Mouse (Mus musculus) large intestine, adult 2 months (tissue): ENCODE measurements around the gene Fam136a. TPM values are rescaled to one million over a fixed set of nuclear protein-coding genes. Genes with fewer than 3 reads are reported as not detected.
"Not testable (repeated sequence)": the region's sequence is repeated elsewhere in the genome, so short reads cannot be mapped to it uniquely, and the experiment has no call there.

Source experiments
- DNase-seq: peaks from one replicate; pipeline ENCODE4 v3.0.0-alpha.2; 2012; ENCODE audit warnings: low read depth, low spot score
- WGBS: fragments of 180-500 bp; shearing (Covaris S2); methylation state at CpG from one replicate; pipeline ENCODE4 v1.1.7; 2018; 5-methylcytosine and 5-hydroxymethylcytosine counted together
- polyA plus RNA-seq: library from polyadenylated mRNA; depleted of rRNA; stranded (reverse); fragments of >200 nt; gene quantifications from 2 replicates; pipeline ENCODE4 v1.2.3, GENCODE M21; 2012; rRNA removed

Fam136a gene
- 21.2 and 28.3 TPM in 2 replicates for polyA plus RNA-seq

- DNase-seq, result peak; percentile 97
- WGBS, result 1% methylated on average over 75 of the region's 76 CpGs
These were observed at the start of gene Fam136a for GRCm38 (mm10) chr6:86365371-86366124. Gene Fam136a, plus strand, starts transcription at chr6:86365646.

GRCm38 (mm10) chr6:86317066-86317465 is 48.4 kb upstream of the Fam136a start:
- no peak for DNase-seq
- WGBS, result 36% methylated on average over 1 of the region's 1 CpGs

- WGBS, result 38% methylated on average over 4 of the region's 4 CpGs
- DNase-seq, result no peak
These were observed 46.6 kb upstream of the Fam136a start for GRCm38 (mm10) chr6:86318855-86319254.

- 84% methylated on average over 5 of the region's 5 CpGs for WGBS
- DNase-seq, result no peak
These were observed 43.3 kb upstream of the Fam136a start for GRCm38 (mm10) chr6:86322031-86322563.

- WGBS, result 94% methylated on average over 9 of the region's 9 CpGs
- no peak for DNase-seq
These were observed 42.5 kb upstream of the Fam136a start for GRCm38 (mm10) chr6:86322991-86323390.

GRCm38 (mm10) chr6:86324400-86324799 is 41.0 kb upstream of the Fam136a start:
- 82% methylated on average over 3 of the region's 3 CpGs for WGBS
- DNase-seq, result no peak

- 67% methylated on average over 5 of the region's 5 CpGs for WGBS
- DNase-seq, result no peak
These were observed 39.8 kb upstream of the Fam136a start for GRCm38 (mm10) chr6:86325646-86326045.

GRCm38 (mm10) chr6:86326866-86327265 is 38.6 kb upstream of the Fam136a start:
- no peak for DNase-seq
- 90% methylated on average over 18 of the region's 18 CpGs for WGBS

- DNase-seq, result no peak
- 32% methylated on average over 3 of the region's 3 CpGs for WGBS
These were observed 37.1 kb upstream of the Fam136a start for GRCm38 (mm10) chr6:86328369-86328768.

GRCm38 (mm10) chr6:86329943-86330342 is 35.5 kb upstream of the Fam136a start:
- no peak for DNase-seq
- 93% methylated on average over 6 of the region's 6 CpGs for WGBS

GRCm38 (mm10) chr6:86335121-86335849 is 30.2 kb upstream of the Fam136a start:
- no peak for DNase-seq
- WGBS, result 57% methylated on average over 11 of the region's 11 CpGs

GRCm38 (mm10) chr6:86335860-86336259 is 29.6 kb upstream of the Fam136a start:
- 85% methylated on average over 5 of the region's 5 CpGs for WGBS
- DNase-seq, result no peak

GRCm38 (mm10) chr6:86336340-86336739 is 29.1 kb upstream of the Fam136a start:
- 90% methylated on average over 4 of the region's 4 CpGs for WGBS
- DNase-seq, result not testable (repeated sequence)

- DNase-seq, result no peak
- 38% methylated on average over 7 of the region's 7 CpGs for WGBS
These were observed 21.8 kb upstream of the Fam136a start for GRCm38 (mm10) chr6:86343656-86344055.

- WGBS, result 50% methylated on average over 2 of the region's 2 CpGs
- DNase-seq, result no peak
These were observed 19.4 kb upstream of the Fam136a start for GRCm38 (mm10) chr6:86346063-86346462.

GRCm38 (mm10) chr6:86349257-86349656 is 16.2 kb upstream of the Fam136a start:
- peak; percentile 32 for DNase-seq
- 31% methylated on average over 7 of the region's 7 CpGs for WGBS

- 73% methylated on average over 3 of the region's 3 CpGs for WGBS
- no peak for DNase-seq
These were observed 10.5 kb upstream of the Fam136a start for GRCm38 (mm10) chr6:86354948-86355347.

GRCm38 (mm10) chr6:86356956-86357355 is 8.5 kb upstream of the Fam136a start:
- no peak for DNase-seq
- 73% methylated on average over 9 of the region's 9 CpGs for WGBS

- WGBS, result 36% methylated on average over 7 of the region's 7 CpGs
- DNase-seq, result no peak
These were observed 4.8 kb upstream of the Fam136a start for GRCm38 (mm10) chr6:86360691-86361090.

- no peak for DNase-seq
- 93% methylated on average over 7 of the region's 7 CpGs for WGBS
These were observed 4.1 kb upstream of the Fam136a start for GRCm38 (mm10) chr6:86361373-86361772.
